In genomic region chr17:88272161-88272560, GRCm38 (mm10) we compare ENCODE assay signal across 18 mouse cellular contexts.
A peak's percentile ranks its signal among the peaks of the same experiment; 100 is the strongest.
DNase-seq lines count a peak whose midpoint lies in the region.
"Had no signal": no experiment of that assay in that cellular context is flagged by ENCODE, and none has a peak within 500 bp of the region (broad histone marks: within the 10 kb centered on the region; RNA-seq: fewer than 3 reads in every experiment).

No protein-coding gene starts in this region.

- intact Hi-C loops in heart, postnatal 36 days (cut with DNase I), result no loop called here

- peak; percentile 12 for DNase-seq in adrenal gland, postnatal 14 days
- DNase-seq in adrenal gland, adult 8-10 months, result no peak
- peak; percentile 34 to 42 for DNase-seq in heart, adult 18-20 months
- DNase-seq in heart, postnatal 36 days, result no peak
- peak; percentile 13 for DNase-seq in testis, postnatal 10 days (ENCODE audit: low spot score)
- no peak for DNase-seq in testis, postnatal 14 days (ENCODE audit: low spot score)
- DNase-seq in frontal cortex, postnatal 36 days (ENCODE audit: low spot score in 2 of 2), result no peak
- DNase-seq: adrenal gland, postnatal 25 days; B cell, adult 2 months; cerebellum, adult 11 months; cerebellum, adult 2 months; cerebellum, adult 9-11 months; cerebellum, postnatal 25 days; forebrain, postnatal 0 days; gastrocnemius, adult 2 months; gastrocnemius, postnatal 25 days; heart, postnatal 4 days; kidney, adult 18-20 months had no signal

Comparison
In these comparisons a context has a peak if more than half of its experiments do, and no peak if none do; other contexts are left out.
1. DNase-seq: peak in adrenal gland, postnatal 14 days (single experiment), heart, adult 18-20 months (2 of 2) and testis, postnatal 10 days (single experiment); none in adrenal gland, adult 8-10 months (single experiment), heart, postnatal 36 days (0 of 2), testis, postnatal 14 days (single experiment) and frontal cortex, postnatal 36 days (0 of 2).